Mouse (Mus musculus) liver, adult 2 months (tissue): Measurements from ENCODE around the gene Gigyf1. TPM values are rescaled to one million over a fixed set of nuclear protein-coding genes. Genes with fewer than 3 reads are reported as not detected.

Experiments used
- DNase-seq: peaks from one replicate; pipeline ENCODE4 v3.0.0-alpha.2; 2011; ENCODE audit warnings: low read depth, low spot score; ENCODE audit errors: extremely low read depth
- H3K27ac ChIP-seq: fragments of 200-500 bp; replicated peaks from 2 replicates; pipeline ENCODE4 v1.5.1; 2012; ENCODE audit warnings: low read depth, mild to moderate bottlenecking, control low read depth, inconsistent platforms, low read length; ENCODE audit not compliant: insufficient read depth
- H3K27me3 ChIP-seq: fragments of 200-500 bp; 2 replicates; pipeline ENCODE4 v1.6.1; 2012; ENCODE audit warnings: mild to moderate bottlenecking, moderate library complexity, low read length, inconsistent platforms; ENCODE audit not compliant: control insufficient read depth, insufficient read depth
- H3K36me3 ChIP-seq: fragments of 200-500 bp; 2 replicates; pipeline ENCODE4 v1.6.1; 2012; ENCODE audit warnings: low read length, inconsistent platforms; ENCODE audit not compliant: control insufficient read depth, insufficient read depth
- H3K4me1 ChIP-seq: fragments of 200-500 bp; 2 replicates; pipeline ENCODE4 v1.6.1; 2011; ENCODE audit warnings: low read length; ENCODE audit not compliant: control insufficient read depth, insufficient read depth
- H3K4me3 ChIP-seq: fragments of 200-500 bp; 2 replicates; pipeline ENCODE4 v1.5.1; 2011; ENCODE audit warnings: low read depth, mild to moderate bottlenecking, control low read depth, low read length, moderate library complexity; ENCODE audit not compliant: insufficient read depth
- H3K79me2 ChIP-seq: fragments of 200-500 bp; 2 replicates; pipeline ENCODE4 v1.6.1; 2012; ENCODE audit warnings: inconsistent platforms, mild to moderate bottlenecking, low read length, moderate library complexity; ENCODE audit not compliant: control insufficient read depth, insufficient read depth
- H3K9ac ChIP-seq: fragments of 200-500 bp; 2 replicates; pipeline ENCODE4 v1.6.1; 2012; ENCODE audit warnings: low read depth, mild to moderate bottlenecking, control low read depth, inconsistent platforms, low read length
- CTCF ChIP-seq: fragments of 200-500 bp; IDR thresholded peaks from 2 replicates; pipeline ENCODE4 v1.5.1; 2011; ENCODE audit warnings: low read depth, low read length, control low read depth
- POLR2A ChIP-seq: fragments of 200-500 bp; IDR thresholded peaks from 2 replicates; pipeline ENCODE4 v1.6.1; 2011; ENCODE audit warnings: low read length, control low read depth; ENCODE audit not compliant: insufficient read depth; ENCODE audit errors: extremely low read depth
- WGBS: fragments of 180-500 bp; shearing (Covaris S2); methylation state at CpG from one replicate; pipeline ENCODE4 v1.1.7; 2018; 5-methylcytosine and 5-hydroxymethylcytosine counted together
- polyA plus RNA-seq: library from polyadenylated mRNA; depleted of rRNA; stranded (reverse); fragments of >200 nt; gene quantifications from 2 replicates; pipeline ENCODE4 v1.2.3, GENCODE M21; 2012; rRNA removed
- total RNA-seq: library from RNA; depleted of rRNA; stranded (reverse); fragments of >200 nt; gene quantifications from 2 replicates; pipeline ENCODE4 v1.2.3, GENCODE M21; 2014; rRNA removed

The Gigyf1 gene
- total and polyA plus RNA-seq, 2 experiments, result 2.7 to 14.0 TPM

DNA sequence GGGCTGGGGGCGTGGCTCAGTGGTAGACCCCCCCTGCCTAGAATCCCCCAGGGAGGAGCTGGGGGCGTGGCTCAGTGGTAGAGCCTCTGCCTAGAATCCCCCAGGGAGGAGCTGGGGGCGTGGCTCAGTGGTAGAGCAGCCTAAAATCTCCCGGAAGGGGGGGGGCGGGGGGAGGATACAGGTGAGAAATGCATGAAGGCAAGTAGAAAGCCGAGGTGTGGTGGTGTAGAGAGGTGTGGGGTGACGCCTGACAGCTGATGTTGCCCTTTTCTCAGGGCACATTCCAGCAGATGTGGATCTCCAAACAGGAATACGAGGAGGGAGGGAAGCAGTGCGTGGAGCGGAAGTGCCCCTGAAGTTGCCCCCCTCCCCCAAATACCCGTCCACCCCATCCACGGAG lies 50.7 kb downstream of the Gigyf1 start:
- Histone ChIP-seq H3K4me1 (peaks cover 9% of the 10 kb centered on the region), H3K9ac (no peak overlapping the region)

GRCm38 (mm10) chr5:137569665-137570064 lies 51.3 kb downstream of the Gigyf1 start, which contains the start of gene Tfr2:
Gene Tfr2 (plus strand): TSS chr5:137569840.
- H3K27ac ChIP-seq, result peak within 1 kb of the TSS; percentile 94
- peak; percentile 94 for TF ChIP-seq POLR2A
- TF ChIP-seq CTCF, result no peak
- DNase-seq, result peak; percentile 90
- 3% methylated on average over 9 of the region's 9 CpGs for WGBS
- H3K79me2 ChIP-seq, result peaks cover 10% of the 10 kb centered on the region; the same call in 1 of the 2 replicates
- H3K9ac ChIP-seq, result peak within 1 kb of the TSS; percentile 77
- no peaks in the 10 kb centered on the region for H3K27me3 ChIP-seq
- H3K4me3 ChIP-seq, result peak within 1 kb of the TSS; percentile 63
- peaks cover 11% of the 10 kb centered on the region; the same call in 1 of the 2 replicates for H3K36me3 ChIP-seq
- peaks cover 9% of the 10 kb centered on the region for H3K4me1 ChIP-seq

More for the DNA sequence above, 50.7 kb downstream of the Gigyf1 start:
- no peak overlapping the region for H3K4me3 ChIP-seq
- peaks cover 10% of the 10 kb centered on the region; the same call in 1 of the 2 replicates for H3K79me2 ChIP-seq
- WGBS, result 80% methylated on average over 12 of the region's 12 CpGs
- H3K27ac ChIP-seq, result 0 out of 2 replicates have a peak overlapping the region, but pooled peaks have one; percentile 16
- no peak for DNase-seq
- TF ChIP-seq CTCF (no peak), POLR2A (no peak)
- peaks cover 9% of the 10 kb centered on the region; the same call in 1 of the 2 replicates for H3K36me3 ChIP-seq
- H3K27me3 ChIP-seq, result no peaks in the 10 kb centered on the region

DNA sequence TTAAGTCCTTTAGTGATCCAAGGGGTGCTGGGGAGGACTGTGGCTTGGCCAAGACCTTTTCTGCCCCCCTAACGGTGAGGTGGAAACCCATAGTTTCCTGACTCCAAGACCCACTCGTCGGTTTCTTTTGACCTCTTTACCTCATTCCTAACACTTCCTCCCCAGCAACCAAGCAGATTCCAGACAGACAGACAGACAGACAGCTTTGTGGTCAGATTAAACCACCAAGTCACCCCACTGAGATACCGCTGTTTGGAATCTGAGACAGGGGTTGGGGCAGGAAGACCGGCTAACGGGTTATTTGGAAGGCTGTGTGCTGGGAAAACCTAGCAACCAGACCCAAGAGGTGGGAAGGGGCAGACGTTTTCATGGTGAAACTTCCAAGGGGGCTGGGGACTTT lies 51.8 kb downstream of the Gigyf1 start:
- H3K27me3 ChIP-seq, result no peaks in the 10 kb centered on the region
- DNase-seq, result no peak
- H3K27ac ChIP-seq, result peak overlapping the region; percentile 92
- H3K79me2 ChIP-seq, result peaks cover 10% of the 10 kb centered on the region; the same call in 1 of the 2 replicates
- H3K4me1 ChIP-seq, result peaks cover 9% of the 10 kb centered on the region
- TF ChIP-seq POLR2A (no peak), CTCF (no peak)
- H3K4me3 ChIP-seq, result peak overlapping the region; percentile 62
- WGBS, result 7% methylated on average over 7 of the region's 7 CpGs
- peaks cover 16% of the 10 kb centered on the region; the same call in 1 of the 2 replicates for H3K36me3 ChIP-seq
- peak overlapping the region; percentile 72 for H3K9ac ChIP-seq

DNA sequence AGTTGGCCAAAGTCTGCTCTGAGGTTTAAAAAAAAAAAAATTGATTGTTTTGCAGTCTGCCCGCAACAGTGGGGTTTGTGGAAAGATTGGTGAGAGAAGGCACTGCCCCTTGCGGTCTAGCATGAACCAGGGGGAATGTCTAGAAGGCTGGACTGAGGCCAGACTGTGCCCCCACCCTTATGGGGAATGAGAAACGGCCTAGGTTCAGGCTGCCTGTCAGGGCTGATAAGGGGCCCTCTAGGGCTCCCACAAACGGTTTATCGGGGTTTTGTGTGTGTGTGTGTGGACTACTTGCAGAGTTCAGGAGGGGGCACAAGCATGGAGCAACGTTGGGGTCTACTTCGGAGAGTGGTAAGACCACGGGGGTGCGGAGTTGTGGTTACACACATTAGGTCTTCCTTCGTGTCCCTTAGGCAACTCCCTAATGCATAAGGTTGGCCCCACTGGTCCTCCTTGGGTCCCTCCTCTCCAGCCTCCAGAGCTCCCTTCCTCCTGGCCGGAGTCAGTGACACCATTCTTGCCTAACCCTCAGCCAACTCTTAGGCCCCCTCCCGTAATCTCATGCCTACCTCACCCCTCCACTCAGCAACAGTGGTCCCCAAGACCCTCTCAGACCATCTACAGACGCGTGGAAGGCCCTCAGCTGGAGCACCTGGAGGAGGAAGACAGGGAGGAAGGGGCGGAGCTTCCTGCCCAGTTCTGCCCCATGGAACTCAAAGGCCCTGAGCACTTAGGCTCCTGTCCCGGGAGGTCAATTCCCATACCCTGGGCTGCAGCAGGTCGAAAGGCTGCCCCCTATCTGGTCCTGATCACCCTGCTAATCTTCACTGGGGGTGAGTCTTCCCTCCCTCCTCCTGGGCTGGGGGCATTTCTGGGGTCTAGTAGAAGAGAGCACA lies 52.6 kb downstream of the Gigyf1 start:
- peaks cover 16% of the 10 kb centered on the region; the same call in 1 of the 2 replicates for H3K36me3 ChIP-seq
- peak overlapping the region; percentile 94 for H3K27ac ChIP-seq
- no peaks in the 10 kb centered on the region for H3K27me3 ChIP-seq
- WGBS, result 18% methylated on average over 17 of the region's 17 CpGs
- peaks cover 9% of the 10 kb centered on the region for H3K4me1 ChIP-seq
- H3K9ac ChIP-seq, result peak overlapping the region; percentile 77
- peak; percentile 82 for DNase-seq
- peak overlapping the region; percentile 63 for H3K4me3 ChIP-seq
- peak; percentile 40 for TF ChIP-seq CTCF
- TF ChIP-seq POLR2A, result no peak
- peaks cover 10% of the 10 kb centered on the region; the same call in 1 of the 2 replicates for H3K79me2 ChIP-seq

DNA sequence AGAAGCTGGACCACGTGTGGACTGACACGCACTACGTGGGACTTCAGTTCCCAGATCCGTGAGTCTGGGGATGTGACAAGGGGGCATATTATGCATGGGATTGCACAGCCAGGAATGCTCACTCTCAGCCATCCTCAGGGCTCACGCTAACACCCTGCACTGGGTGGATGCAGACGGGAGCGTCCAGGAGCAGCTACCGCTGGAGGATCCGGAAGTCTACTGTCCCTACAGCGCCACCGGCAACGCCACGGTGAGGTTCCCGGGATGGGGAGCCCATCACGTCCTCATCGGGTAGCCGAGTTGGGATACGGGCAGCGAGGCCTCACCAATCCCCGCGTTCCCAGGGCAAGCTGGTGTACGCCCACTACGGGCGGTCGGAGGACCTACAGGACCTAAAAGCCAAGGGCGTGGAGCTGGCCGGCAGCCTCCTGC lies 56.1 kb downstream of the Gigyf1 start:
- TF ChIP-seq CTCF, result 0 out of 2 replicates have a peak, but pooled peaks have one; percentile 8
- TF ChIP-seq POLR2A, result no peak
- H3K27me3 ChIP-seq, result no peaks in the 10 kb centered on the region
- peaks cover 33% of the 10 kb centered on the region for H3K36me3 ChIP-seq
- no peak overlapping the region for H3K4me3 ChIP-seq
- 63% methylated on average over 27 of the region's 27 CpGs for WGBS
- H3K79me2 ChIP-seq, result peaks cover 10% of the 10 kb centered on the region; the same call in 1 of the 2 replicates
- H3K27ac ChIP-seq, result no peak overlapping the region
- H3K9ac ChIP-seq, result no peak overlapping the region; the same call in 1 of the 2 replicates
- peaks cover 16% of the 10 kb centered on the region for H3K4me1 ChIP-seq
- no peak for DNase-seq

Other genes with a start within 250 kb of the Gigyf1 start
- 0.28 and 0.34 TPM in 2 replicates for gene Ache, start 231.0 kb upstream of the Gigyf1 start, total RNA-seq
- gene Ache, start 231.0 kb upstream of the Gigyf1 start, polyA plus RNA-seq, result 0.36 and 0.55 TPM in 2 replicates
- 1.1 and 1.4 TPM in 2 replicates for gene Ufsp1, start 223.9 kb upstream of the Gigyf1 start, total RNA-seq
- gene Ufsp1, start 223.9 kb upstream of the Gigyf1 start, polyA plus RNA-seq, result 6.3 and 7.9 TPM in 2 replicates
- 20.7 and 25.2 TPM in 2 replicates for gene Srrt, start 210.9 kb upstream of the Gigyf1 start, total RNA-seq
- gene Srrt, start 210.9 kb upstream of the Gigyf1 start, polyA plus RNA-seq, result 36.2 and 61.5 TPM in 2 replicates
- 5.8 and 6.5 TPM in 2 replicates for gene Trip6, start 204.1 kb upstream of the Gigyf1 start, total RNA-seq
- 14.7 and 25.0 TPM in 2 replicates for gene Trip6, start 204.1 kb upstream of the Gigyf1 start, polyA plus RNA-seq
- 4.0 and 4.7 TPM in 2 replicates for gene Slc12a9, start 185.0 kb upstream of the Gigyf1 start, total RNA-seq
- 11.9 and 20.3 TPM in 2 replicates for gene Slc12a9, start 185.0 kb upstream of the Gigyf1 start, polyA plus RNA-seq
- gene Ephb4, start 168.4 kb upstream of the Gigyf1 start, total RNA-seq, result 10.8 and 15.5 TPM in 2 replicates
- 14.0 and 14.1 TPM in 2 replicates for gene Ephb4, start 168.4 kb upstream of the Gigyf1 start, polyA plus RNA-seq
- gene Zan, start 41.5 kb upstream of the Gigyf1 start, total RNA-seq, result under 0.01 TPM in 1 of 2 replicates, not detected in the other
- 0.02 TPM in 1 of 2 replicates, not detected in the other for gene Zan, start 41.5 kb upstream of the Gigyf1 start, polyA plus RNA-seq
- gene Pop7, start 16.0 kb upstream of the Gigyf1 start, total RNA-seq, result 5.9 and 8.0 TPM in 2 replicates
- 15.4 and 17.8 TPM in 2 replicates for gene Pop7, start 16.0 kb upstream of the Gigyf1 start, polyA plus RNA-seq
- not detected in 2 replicates for gene Epo, start 14.7 kb downstream of the Gigyf1 start, total RNA-seq
- not detected in 2 replicates for gene Epo, start 14.7 kb downstream of the Gigyf1 start, polyA plus RNA-seq
- 87.2 and 134 TPM in 2 replicates for gene Gnb2, start 15.0 kb downstream of the Gigyf1 start, total RNA-seq
- gene Gnb2, start 15.0 kb downstream of the Gigyf1 start, polyA plus RNA-seq, result 332 and 431 TPM in 2 replicates
- gene Actl6b, start 35.0 kb downstream of the Gigyf1 start, total RNA-seq, result not detected in 2 replicates
- gene Actl6b, start 35.0 kb downstream of the Gigyf1 start, polyA plus RNA-seq, result not detected in 2 replicates
- 225 and 288 TPM in 2 replicates for gene Tfr2, start 51.3 kb downstream of the Gigyf1 start, total RNA-seq
- 478 and 486 TPM in 2 replicates for gene Tfr2, start 51.3 kb downstream of the Gigyf1 start, polyA plus RNA-seq
- 4.3 and 6.5 TPM in 2 replicates for gene Mospd3, start 82.5 kb downstream of the Gigyf1 start, total RNA-seq
- gene Mospd3, start 82.5 kb downstream of the Gigyf1 start, polyA plus RNA-seq, result 84.3 and 98.8 TPM in 2 replicates
- gene Pcolce, start 95.2 kb downstream of the Gigyf1 start, total RNA-seq, result 4.4 and 6.7 TPM in 2 replicates
- 11.9 TPM in 2 replicates for gene Pcolce, start 95.2 kb downstream of the Gigyf1 start, polyA plus RNA-seq
- 0.07 TPM in 1 of 2 replicates, not detected in the other for gene Fbxo24, start 110.5 kb downstream of the Gigyf1 start, total RNA-seq
- gene Fbxo24, start 110.5 kb downstream of the Gigyf1 start, polyA plus RNA-seq, result 0.05 and 0.06 TPM in 2 replicates
- 0.74 and 1.1 TPM in 2 replicates for gene Lrch4, start 110.6 kb downstream of the Gigyf1 start, total RNA-seq
- 10.7 and 15.0 TPM in 2 replicates for gene Lrch4, start 110.6 kb downstream of the Gigyf1 start, polyA plus RNA-seq
- 0.74 and 1.5 TPM in 2 replicates for gene Gm20605, start 110.6 kb downstream of the Gigyf1 start, total RNA-seq
- gene Gm20605, start 110.6 kb downstream of the Gigyf1 start, polyA plus RNA-seq, result 4.3 and 5.6 TPM in 2 replicates
- gene Sap25, start 122.8 kb downstream of the Gigyf1 start, total RNA-seq, result 0.65 and 1.6 TPM in 2 replicates
- 13.0 and 22.7 TPM in 2 replicates for gene Sap25, start 122.8 kb downstream of the Gigyf1 start, polyA plus RNA-seq
- gene Irs3, start 127.2 kb downstream of the Gigyf1 start, total RNA-seq, result 0.07 TPM in 1 of 2 replicates, not detected in the other
- 0.07 and 0.20 TPM in 2 replicates for gene Irs3, start 127.2 kb downstream of the Gigyf1 start, polyA plus RNA-seq
- 14.8 and 22.1 TPM in 2 replicates for gene Agfg2, start 166.2 kb downstream of the Gigyf1 start, total RNA-seq
- gene Agfg2, start 166.2 kb downstream of the Gigyf1 start, polyA plus RNA-seq, result 35.9 and 42.2 TPM in 2 replicates
- 0.13 and 0.18 TPM in 2 replicates for gene Nyap1, start 223.1 kb downstream of the Gigyf1 start, total RNA-seq
- 0.17 and 0.28 TPM in 2 replicates for gene Nyap1, start 223.1 kb downstream of the Gigyf1 start, polyA plus RNA-seq
- 4.4 and 4.5 TPM in 2 replicates for gene Tsc22d4, start 227.2 kb downstream of the Gigyf1 start, total RNA-seq
- gene Tsc22d4, start 227.2 kb downstream of the Gigyf1 start, polyA plus RNA-seq, result 11.4 and 22.1 TPM in 2 replicates